Mouse (Mus musculus) midbrain, embryonic 16.5 days (tissue): ENCODE results near the gene Hacd3. TPM values are rescaled to one million over a fixed set of nuclear protein-coding genes. Genes with fewer than 3 reads are reported as not detected.
A peak's percentile ranks its signal among the peaks of the same experiment; 100 is the strongest.

ENCODE experiments used
- ATAC-seq: fragments of 200-750 bp; cut with Nextera tagmentation; 2 replicates; pipeline ENCODE4 v1.8.0; 2017; ENCODE audit warnings: moderate TSS enrichment
- H3K27ac ChIP-seq: fragments of 300-500 bp; sonication (generic); 2 replicates; pipeline ENCODE4 v1.5.1; 2014; ENCODE audit warnings: mild to moderate bottlenecking, low read length, mixed read lengths
- H3K27me3 ChIP-seq: fragments of 300-500 bp; sonication (generic); 2 replicates; pipeline ENCODE4 v1.6.1; 2014; ENCODE audit warnings: low read depth, low read length, mixed read lengths; ENCODE audit not compliant: control insufficient read depth, insufficient read depth
- H3K36me3 ChIP-seq: fragments of 300-500 bp; sonication (generic); 2 replicates; pipeline ENCODE4 v1.6.1; 2014; ENCODE audit warnings: mild to moderate bottlenecking, low read length, moderate library complexity, mixed read lengths; ENCODE audit not compliant: control insufficient read depth, insufficient read depth
- H3K4me1 ChIP-seq: fragments of 300-500 bp; sonication (generic); 2 replicates; pipeline ENCODE4 v1.6.1; 2014; ENCODE audit warnings: mild to moderate bottlenecking, low read length, mixed read lengths; ENCODE audit not compliant: control insufficient read depth, insufficient read depth
- H3K4me2 ChIP-seq: fragments of 300-500 bp; sonication (generic); 2 replicates; pipeline ENCODE4 v1.6.1; 2014; ENCODE audit warnings: mild to moderate bottlenecking, low read length, mixed read lengths
- H3K4me3 ChIP-seq: fragments of 300-500 bp; sonication (generic); 2 replicates; pipeline ENCODE4 v1.5.1; 2014; ENCODE audit warnings: low read depth, mild to moderate bottlenecking, low read length, moderate library complexity, mixed read lengths
- H3K9ac ChIP-seq: fragments of 300-500 bp; sonication (generic); 2 replicates; pipeline ENCODE4 v1.6.1; 2014; ENCODE audit warnings: low read depth, low read length, mixed read lengths
- H3K9me3 ChIP-seq: fragments of 300-500 bp; sonication (generic); replicated peaks from 2 replicates; pipeline ENCODE4 v1.6.1; 2014; ENCODE audit warnings: mild to moderate bottlenecking, low read length, mixed read lengths; ENCODE audit not compliant: control insufficient read depth, poor library complexity, severe bottlenecking
- WGBS: fragments of 180-500 bp; shearing (Covaris S2); extraction: QIAGEN DNeasy Blood & Tissue Kit; methylation state at CpG from one replicate; pipeline ENCODE4 v1.1.7; 2014; 5-methylcytosine and 5-hydroxymethylcytosine counted together
- polyA plus RNA-seq: library from polyadenylated mRNA; unstranded; fragments of >200 nt; fragmentation: Nextera tagmentation; extraction: Ambion mirVana; gene quantifications from 2 replicates; pipeline ENCODE4 v1.2.1, GENCODE M21; 2015

Gene Hacd3
- polyA plus RNA-seq, 1 experiment from 2014 or later: 246 TPM

GRCm38 (mm10) chr9:65019146-65019545 lies 2.3 kb downstream of the Hacd3 start:
- Histone ChIP-seq H3K4me1 (peaks cover 59% of the 10 kb centered on the region), H3K36me3 (no peaks in the 10 kb centered on the region), H3K9ac (no peak overlapping the region), H3K9me3 (no peaks in the 10 kb centered on the region), H3K27me3 (no peaks in the 10 kb centered on the region), H3K27ac (no peak overlapping the region), H3K4me3 (0 out of 2 replicates have a peak overlapping the region, but pooled peaks have one; percentile 100), H3K4me2 (peak overlapping the region; percentile 90)
- no peak for ATAC-seq
- WGBS: 49% methylated on average over 3 of the region's 3 CpGs

- no peaks in the 10 kb centered on the region for H3K27me3 ChIP-seq
- no peak overlapping the region for H3K27ac ChIP-seq
- H3K9me3 ChIP-seq: no peaks in the 10 kb centered on the region
- H3K4me1 ChIP-seq: peaks cover 59% of the 10 kb centered on the region
- ATAC-seq: no peak
- peak overlapping the region; percentile 7; the same call in 1 of the 2 replicates for H3K9ac ChIP-seq
- peak overlapping the region; percentile 90 for H3K4me2 ChIP-seq
- no peaks in the 10 kb centered on the region for H3K36me3 ChIP-seq
- no peak overlapping the region for H3K4me3 ChIP-seq
- 58% methylated on average over 3 of the region's 3 CpGs for WGBS
These were observed 2.8 kb downstream of the Hacd3 start for GRCm38 (mm10) chr9:65018588-65019121.

- Histone ChIP-seq H3K9ac (no peak overlapping the region), H3K36me3 (no peaks in the 10 kb centered on the region), H3K4me3 (no peak overlapping the region), H3K4me2 (peak overlapping the region; percentile 90; the same call in 1 of the 2 replicates), H3K4me1 (peaks cover 59% of the 10 kb centered on the region), H3K27me3 (no peaks in the 10 kb centered on the region), H3K9me3 (no peaks in the 10 kb centered on the region), H3K27ac (peak overlapping the region; percentile 42; the same call in 1 of the 2 replicates)
- WGBS: 84% methylated on average over 4 of the region's 4 CpGs
- no peak for ATAC-seq
These were observed 3.6 kb downstream of the Hacd3 start for GRCm38 (mm10) chr9:65017896-65018295.

GRCm38 (mm10) chr9:65016978-65017827 lies 4.3 kb downstream of the Hacd3 start:
- H3K9ac ChIP-seq: no peak overlapping the region
- peak overlapping the region; percentile 37 for H3K4me2 ChIP-seq
- no peaks in the 10 kb centered on the region for H3K36me3 ChIP-seq
- peak overlapping the region; percentile 44; the same call in 1 of the 2 replicates for H3K27ac ChIP-seq
- H3K4me1 ChIP-seq: peaks cover 53% of the 10 kb centered on the region
- 74% methylated on average over 16 of the region's 16 CpGs for WGBS
- no peak overlapping the region for H3K4me3 ChIP-seq
- no peaks in the 10 kb centered on the region for H3K27me3 ChIP-seq
- no peaks in the 10 kb centered on the region for H3K9me3 ChIP-seq
- no peak for ATAC-seq

- H3K27me3 ChIP-seq: no peaks in the 10 kb centered on the region
- no peaks in the 10 kb centered on the region for H3K36me3 ChIP-seq
- H3K9me3 ChIP-seq: no peaks in the 10 kb centered on the region
- no peak overlapping the region for H3K9ac ChIP-seq
- 52% methylated on average over 4 of the region's 4 CpGs for WGBS
- peak overlapping the region; percentile 37 for H3K4me2 ChIP-seq
- peak; percentile 37; the same call in 1 of the 2 replicates for ATAC-seq
- peak overlapping the region; percentile 44 for H3K27ac ChIP-seq
- H3K4me1 ChIP-seq: peaks cover 49% of the 10 kb centered on the region
- no peak overlapping the region for H3K4me3 ChIP-seq
These were observed 5.1 kb downstream of the Hacd3 start for GRCm38 (mm10) chr9:65016241-65016977.

GRCm38 (mm10) chr9:65015461-65016222 lies 5.9 kb downstream of the Hacd3 start:
- H3K4me2 ChIP-seq: no peak overlapping the region
- H3K4me1 ChIP-seq: peaks cover 48% of the 10 kb centered on the region
- WGBS: 70% methylated on average over 7 of the region's 7 CpGs
- ATAC-seq: no peak
- no peak overlapping the region for H3K4me3 ChIP-seq
- peak overlapping the region; percentile 17 for H3K27ac ChIP-seq
- H3K27me3 ChIP-seq: no peaks in the 10 kb centered on the region
- no peak overlapping the region for H3K9ac ChIP-seq
- H3K36me3 ChIP-seq: no peaks in the 10 kb centered on the region
- H3K9me3 ChIP-seq: no peaks in the 10 kb centered on the region

- Histone ChIP-seq H3K4me2 (no peak overlapping the region), H3K27me3 (no peaks in the 10 kb centered on the region), H3K9me3 (no peaks in the 10 kb centered on the region), H3K27ac (no peak overlapping the region), H3K9ac (no peak overlapping the region), H3K36me3 (peaks cover 11% of the 10 kb centered on the region; the same call in 1 of the 2 replicates), H3K4me1 (peaks cover 5% of the 10 kb centered on the region), H3K4me3 (no peak overlapping the region)
- WGBS: 65% methylated on average over 6 of the region's 6 CpGs
- no peak for ATAC-seq
These were observed 10.2 kb downstream of the Hacd3 start for GRCm38 (mm10) chr9:65011304-65011703.

- 90% methylated on average over 8 of the region's 8 CpGs for WGBS
- Histone ChIP-seq H3K4me2 (no peak overlapping the region), H3K27ac (no peak overlapping the region), H3K4me1 (no peaks in the 10 kb centered on the region; the same call in 1 of the 2 replicates), H3K36me3 (peaks cover 17% of the 10 kb centered on the region; the same call in 1 of the 2 replicates), H3K27me3 (no peaks in the 10 kb centered on the region), H3K9me3 (no peaks in the 10 kb centered on the region), H3K4me3 (no peak overlapping the region), H3K9ac (no peak overlapping the region)
- ATAC-seq: no peak
These were observed 10.9 kb downstream of the Hacd3 start for GRCm38 (mm10) chr9:65010632-65011031.
